Mouse (Mus musculus) embryonic facial prominence, embryonic 13.5 days (tissue): Measurements from ENCODE around the gene Uhrf1bp1. TPM values are rescaled to one million over a fixed set of nuclear protein-coding genes. Genes with fewer than 3 reads are reported as not detected.

Experiments used
- ATAC-seq: fragments of 200-750 bp; cut with Nextera tagmentation; 2 replicates; pipeline ENCODE4 v1.8.0; 2017; ENCODE audit warnings: low read depth; ENCODE audit not compliant: insufficient number of reproducible peaks, insufficient read depth, low FRiP score, low TSS enrichment
- H3K27ac ChIP-seq: fragments of 300-500 bp; sonication (generic); 2 replicates; pipeline ENCODE4 v1.5.1; 2015; ENCODE audit warnings: moderate library complexity, mild to moderate bottlenecking, inconsistent platforms
- H3K27me3 ChIP-seq: fragments of 300-500 bp; sonication (generic); 2 replicates; pipeline ENCODE4 v1.6.1; 2015; ENCODE audit warnings: mild to moderate bottlenecking, inconsistent platforms
- H3K36me3 ChIP-seq: fragments of 300-500 bp; sonication (generic); 2 replicates; pipeline ENCODE4 v1.6.1; 2015; ENCODE audit warnings: mild to moderate bottlenecking, inconsistent platforms
- H3K4me1 ChIP-seq: fragments of 300-500 bp; sonication (generic); 2 replicates; pipeline ENCODE4 v1.6.1; 2015; ENCODE audit warnings: inconsistent platforms
- H3K4me2 ChIP-seq: fragments of 300-500 bp; sonication (generic); 2 replicates; pipeline ENCODE4 v1.6.1; 2015; ENCODE audit warnings: moderate library complexity, mild to moderate bottlenecking, inconsistent platforms
- H3K4me3 ChIP-seq: fragments of 300-500 bp; sonication (generic); 2 replicates; pipeline ENCODE4 v1.5.1; 2015; ENCODE audit warnings: mild to moderate bottlenecking, inconsistent platforms
- H3K9ac ChIP-seq: fragments of 300-500 bp; sonication (generic); 2 replicates; pipeline ENCODE4 v1.6.1; 2015; ENCODE audit warnings: mild to moderate bottlenecking, inconsistent platforms
- H3K9me3 ChIP-seq: fragments of 300-500 bp; sonication (generic); 2 replicates; pipeline ENCODE4 v1.6.1; 2016; ENCODE audit warnings: inconsistent platforms
- WGBS: fragments of 180-500 bp; shearing (Covaris S2); methylation state at CpG from one replicate; pipeline ENCODE4 v1.1.7; 2015; ENCODE audit warnings: mixed read lengths; 5-methylcytosine and 5-hydroxymethylcytosine counted together
- polyA plus RNA-seq: library from polyadenylated mRNA; unstranded; fragments of >200 nt; fragmentation: Nextera tagmentation; extraction: Ambion mirVana; gene quantifications from 2 replicates; pipeline ENCODE4 v1.2.1, GENCODE M21; 2015

Uhrf1bp1 gene
- polyA plus RNA-seq, 1 experiment from 2014 or later = 6.5 TPM

- WGBS = 62% methylated on average over 2 of the region's 2 CpGs
- Histone ChIP-seq H3K4me2 (no peak overlapping the region), H3K9me3 (no peaks in the 10 kb centered on the region), H3K4me3 (no peak overlapping the region), H3K36me3 (no peaks in the 10 kb centered on the region), H3K27ac (no peak overlapping the region), H3K27me3 (no peaks in the 10 kb centered on the region), H3K4me1 (peaks cover 66% of the 10 kb centered on the region), H3K9ac (no peak overlapping the region)
- no peak for ATAC-seq
Measured at GRCm38 (mm10) chr17:27941698-27942097, 85.5 kb downstream of the Uhrf1bp1 start.

- Histone ChIP-seq H3K36me3 (no peaks in the 10 kb centered on the region), H3K9ac (no peak overlapping the region), H3K4me2 (no peak overlapping the region), H3K4me3 (no peak overlapping the region), H3K27ac (no peak overlapping the region), H3K27me3 (no peaks in the 10 kb centered on the region), H3K4me1 (peaks cover 66% of the 10 kb centered on the region), H3K9me3 (no peaks in the 10 kb centered on the region)
- ATAC-seq = no peak
- WGBS = 86% methylated on average over 4 of the region's 4 CpGs
Measured at GRCm38 (mm10) chr17:27942131-27942530, 85.9 kb downstream of the Uhrf1bp1 start.

GRCm38 (mm10) chr17:27945546-27946216, 89.4 kb downstream of the Uhrf1bp1 start:
- H3K9ac ChIP-seq = peak overlapping the region; percentile 32; the same call in 1 of the 2 replicates
- 58% methylated on average over 6 of the region's 6 CpGs for WGBS

GRCm38 (mm10) chr17:27946371-27946770, 90.1 kb downstream of the Uhrf1bp1 start:
- Histone ChIP-seq H3K4me1 (peaks cover 30% of the 10 kb centered on the region), H3K4me2 (no peak overlapping the region), H3K9ac (peak overlapping the region; percentile 32; the same call in 1 of the 2 replicates), H3K27ac (peak overlapping the region; percentile 78), H3K36me3 (no peaks in the 10 kb centered on the region), H3K27me3 (no peaks in the 10 kb centered on the region), H3K4me3 (no peak overlapping the region), H3K9me3 (no peaks in the 10 kb centered on the region)
- no peak for ATAC-seq
- 82% methylated on average over 8 of the region's 8 CpGs for WGBS

More at GRCm38 (mm10) chr17:27945546-27946216, 89.4 kb downstream of the Uhrf1bp1 start:
- ATAC-seq = peak; percentile 73
- H3K4me1 ChIP-seq = peaks cover 37% of the 10 kb centered on the region
- no peaks in the 10 kb centered on the region for H3K36me3 ChIP-seq
- H3K4me3 ChIP-seq = no peak overlapping the region
- H3K9me3 ChIP-seq = no peaks in the 10 kb centered on the region
- H3K4me2 ChIP-seq = 0 out of 2 replicates have a peak overlapping the region, but pooled peaks have one; percentile 3
- no peaks in the 10 kb centered on the region for H3K27me3 ChIP-seq
- peak overlapping the region; percentile 78 for H3K27ac ChIP-seq

- H3K36me3 ChIP-seq = no peaks in the 10 kb centered on the region
- H3K4me2 ChIP-seq = no peak overlapping the region
- ATAC-seq = no peak
- no peak overlapping the region for H3K4me3 ChIP-seq
- WGBS = 87% methylated on average over 2 of the region's 2 CpGs
- H3K27ac ChIP-seq = peak overlapping the region; percentile 78; the same call in 1 of the 2 replicates
- H3K9me3 ChIP-seq = no peaks in the 10 kb centered on the region
- H3K4me1 ChIP-seq = peaks cover 27% of the 10 kb centered on the region
- no peak overlapping the region for H3K9ac ChIP-seq
- H3K27me3 ChIP-seq = no peaks in the 10 kb centered on the region
Measured at GRCm38 (mm10) chr17:27947155-27947554, 90.9 kb downstream of the Uhrf1bp1 start.

Other genes starting within 250 kb of the Uhrf1bp1 start
- 116 and 117 TPM in 2 replicates for gene Nudt3, start 232.9 kb upstream of the Uhrf1bp1 start, polyA plus RNA-seq
- not detected in 2 replicates for gene RPS10-NUDT3, start 221.2 kb upstream of the Uhrf1bp1 start, polyA plus RNA-seq
- gene Rps10, start 219.8 kb upstream of the Uhrf1bp1 start, polyA plus RNA-seq = 1,114 and 1,137 TPM in 2 replicates
- 5.4 and 7.2 TPM in 2 replicates for gene Pacsin1, start 200.9 kb upstream of the Uhrf1bp1 start, polyA plus RNA-seq
- 0.28 TPM in 1 of 2 replicates, not detected in the other for gene Spdef, start 127.5 kb upstream of the Uhrf1bp1 start, polyA plus RNA-seq
- 18.3 and 20.2 TPM in 2 replicates for gene D17Wsu92e, start 35.8 kb upstream of the Uhrf1bp1 start, polyA plus RNA-seq
- 326 and 362 TPM in 2 replicates for gene Snrpc, start 18.3 kb upstream of the Uhrf1bp1 start, polyA plus RNA-seq
- gene Anks1, start 52.9 kb downstream of the Uhrf1bp1 start, polyA plus RNA-seq = 13.3 and 13.4 TPM in 2 replicates
- 89.6 and 90.4 TPM in 2 replicates for gene Taf11, start 53.4 kb downstream of the Uhrf1bp1 start, polyA plus RNA-seq
- 1.9 and 2.1 TPM in 2 replicates for gene Tcp11, start 224.2 kb downstream of the Uhrf1bp1 start, polyA plus RNA-seq